Mouse (Mus musculus) heart, embryonic 11.5 days (tissue): Measurements from ENCODE around the gene Il4ra. TPM values are rescaled to one million over a fixed set of nuclear protein-coding genes. Genes with fewer than 3 reads are reported as not detected.

Experiments
- ATAC-seq: fragments of 200-750 bp; cut with Nextera tagmentation; replicated peaks from 2 replicates; pipeline ENCODE4 v1.8.0; 2017; ENCODE audit warnings: moderate library complexity; ENCODE audit not compliant: insufficient number of reproducible peaks, low FRiP score, low TSS enrichment
- H3K27ac ChIP-seq: fragments of 300-500 bp; sonication (generic); 2 replicates; pipeline ENCODE4 v1.5.1; 2014; ENCODE audit warnings: mild to moderate bottlenecking, low read depth, low read length
- H3K27me3 ChIP-seq: fragments of 300-500 bp; sonication (generic); 2 replicates; pipeline ENCODE4 v1.6.1; 2014; ENCODE audit warnings: mild to moderate bottlenecking, low read length, mixed read lengths; ENCODE audit not compliant: control insufficient read depth, insufficient read depth
- H3K36me3 ChIP-seq: fragments of 300-500 bp; sonication (generic); 2 replicates; pipeline ENCODE4 v1.6.1; 2014; ENCODE audit warnings: mild to moderate bottlenecking, low read length, moderate library complexity, mixed read lengths; ENCODE audit not compliant: control insufficient read depth, insufficient read depth
- H3K4me1 ChIP-seq: fragments of 300-500 bp; sonication (generic); 2 replicates; pipeline ENCODE4 v1.6.1; 2014; ENCODE audit warnings: low read length; ENCODE audit not compliant: control insufficient read depth, insufficient read depth
- H3K4me2 ChIP-seq: fragments of 300-500 bp; sonication (generic); 2 replicates; pipeline ENCODE4 v1.6.1; 2014; ENCODE audit warnings: mild to moderate bottlenecking, moderate library complexity
- H3K4me3 ChIP-seq: fragments of 300-500 bp; sonication (generic); 2 replicates; pipeline ENCODE4 v1.5.1; 2014; ENCODE audit warnings: low read depth, low read length
- H3K9ac ChIP-seq: fragments of 300-500 bp; sonication (generic); 2 replicates; pipeline ENCODE4 v1.6.1; 2014; ENCODE audit warnings: mild to moderate bottlenecking, low read depth, low read length, moderate library complexity
- H3K9me3 ChIP-seq: fragments of 300-500 bp; sonication (generic); replicated peaks from 2 replicates; pipeline ENCODE4 v1.6.1; 2016; ENCODE audit warnings: low read length; ENCODE audit not compliant: control insufficient read depth
- WGBS: fragments of 180-500 bp; shearing (Covaris S2); extraction: QIAGEN DNeasy Blood & Tissue Kit; methylation state at CpG from one replicate; pipeline ENCODE4 v1.1.7; 2014; ENCODE audit not compliant: insufficient replicate concordance; 5-methylcytosine and 5-hydroxymethylcytosine counted together
- polyA plus RNA-seq: library from polyadenylated mRNA; unstranded; fragments of >200 nt; fragmentation: Nextera tagmentation; extraction: Ambion mirVana; gene quantifications from 2 replicates; pipeline ENCODE4 v1.2.1, GENCODE M21; 2014

Gene Il4ra
- polyA plus RNA-seq, 1 experiment from 2014 or later = 1.6 TPM

GRCm38 (mm10) chr7:125580220-125580549 lies 28.3 kb downstream of the Il4ra start:
- no peaks in the 10 kb centered on the region for H3K9me3 ChIP-seq
- H3K4me1 ChIP-seq = peaks cover 10% of the 10 kb centered on the region
- no peak overlapping the region for H3K27ac ChIP-seq
- no peak for ATAC-seq
- no peak overlapping the region for H3K4me3 ChIP-seq
- H3K36me3 ChIP-seq = no peaks in the 10 kb centered on the region
- no peak overlapping the region for H3K4me2 ChIP-seq
- H3K27me3 ChIP-seq = no peaks in the 10 kb centered on the region
- H3K9ac ChIP-seq = no peak overlapping the region
- 95% methylated on average over 1 of the region's 1 CpGs for WGBS

GRCm38 (mm10) chr7:125580625-125581316 lies 28.9 kb downstream of the Il4ra start:
- no peak for ATAC-seq
- H3K4me2 ChIP-seq = peak overlapping the region; percentile 71
- 14% methylated on average over 16 of the region's 16 CpGs for WGBS
- H3K27me3 ChIP-seq = no peaks in the 10 kb centered on the region
- H3K9ac ChIP-seq = peak overlapping the region; percentile 52; the same call in 1 of the 2 replicates
- H3K4me3 ChIP-seq = peak overlapping the region; percentile 37
- peaks cover 10% of the 10 kb centered on the region for H3K4me1 ChIP-seq
- H3K36me3 ChIP-seq = no peaks in the 10 kb centered on the region
- H3K27ac ChIP-seq = no peak overlapping the region
- no peaks in the 10 kb centered on the region for H3K9me3 ChIP-seq

GRCm38 (mm10) chr7:125581317-125581672 lies 29.4 kb downstream of the Il4ra start:
- Histone ChIP-seq H3K27ac (no peak overlapping the region), H3K36me3 (no peaks in the 10 kb centered on the region), H3K9me3 (no peaks in the 10 kb centered on the region), H3K4me3 (peak overlapping the region; percentile 37), H3K27me3 (no peaks in the 10 kb centered on the region), H3K4me2 (peak overlapping the region; percentile 71), H3K9ac (peak overlapping the region; percentile 52; the same call in 1 of the 2 replicates), H3K4me1 (peaks cover 10% of the 10 kb centered on the region)
- WGBS = 5% methylated on average over 21 of the region's 21 CpGs
- ATAC-seq = peak; percentile 39

- Histone ChIP-seq H3K27me3 (no peaks in the 10 kb centered on the region), H3K4me2 (no peak overlapping the region), H3K27ac (no peak overlapping the region), H3K9ac (no peak overlapping the region), H3K4me3 (no peak overlapping the region), H3K9me3 (no peaks in the 10 kb centered on the region), H3K4me1 (peaks cover 4% of the 10 kb centered on the region; the same call in 1 of the 2 replicates), H3K36me3 (no peaks in the 10 kb centered on the region)
- 62% methylated on average over 6 of the region's 6 CpGs for WGBS
- no peak for ATAC-seq
Measured at GRCm38 (mm10) chr7:125583325-125584004, 31.5 kb downstream of the Il4ra start.

GRCm38 (mm10) chr7:125584005-125584369 lies 32.1 kb downstream of the Il4ra start:
- Histone ChIP-seq H3K27ac (no peak overlapping the region), H3K4me1 (peaks cover 4% of the 10 kb centered on the region; the same call in 1 of the 2 replicates), H3K36me3 (no peaks in the 10 kb centered on the region), H3K27me3 (no peaks in the 10 kb centered on the region), H3K9me3 (no peaks in the 10 kb centered on the region), H3K9ac (no peak overlapping the region), H3K4me2 (no peak overlapping the region), H3K4me3 (no peak overlapping the region)
- no peak for ATAC-seq
- WGBS = 89% methylated on average over 5 of the region's 5 CpGs

GRCm38 (mm10) chr7:125586355-125586754 lies 34.4 kb downstream of the Il4ra start:
- no peaks in the 10 kb centered on the region for H3K4me1 ChIP-seq
- no peak overlapping the region for H3K4me2 ChIP-seq
- H3K27ac ChIP-seq = no peak overlapping the region
- H3K36me3 ChIP-seq = no peaks in the 10 kb centered on the region
- no peaks in the 10 kb centered on the region for H3K9me3 ChIP-seq
- no peak overlapping the region for H3K9ac ChIP-seq
- ATAC-seq = no peak
- WGBS = 95% methylated on average over 23 of the region's 23 CpGs
- H3K27me3 ChIP-seq = no peaks in the 10 kb centered on the region
- H3K4me3 ChIP-seq = no peak overlapping the region

- no peak overlapping the region for H3K4me2 ChIP-seq
- no peak overlapping the region for H3K9ac ChIP-seq
- ATAC-seq = no peak
- no peaks in the 10 kb centered on the region for H3K4me1 ChIP-seq
- H3K27me3 ChIP-seq = no peaks in the 10 kb centered on the region
- WGBS = 70% methylated on average over 4 of the region's 4 CpGs
- no peaks in the 10 kb centered on the region for H3K36me3 ChIP-seq
- no peaks in the 10 kb centered on the region for H3K9me3 ChIP-seq
- H3K27ac ChIP-seq = no peak overlapping the region
- no peak overlapping the region for H3K4me3 ChIP-seq
Measured at GRCm38 (mm10) chr7:125588721-125589120, 36.8 kb downstream of the Il4ra start.

GRCm38 (mm10) chr7:125589896-125590295 lies 38.0 kb downstream of the Il4ra start:
- H3K4me1 ChIP-seq = no peaks in the 10 kb centered on the region
- WGBS = 76% methylated on average over 7 of the region's 7 CpGs
- no peak overlapping the region for H3K27ac ChIP-seq
- H3K4me3 ChIP-seq = no peak overlapping the region
- H3K36me3 ChIP-seq = no peaks in the 10 kb centered on the region
- no peaks in the 10 kb centered on the region for H3K27me3 ChIP-seq
- no peak for ATAC-seq
- H3K9me3 ChIP-seq = no peaks in the 10 kb centered on the region
- H3K4me2 ChIP-seq = no peak overlapping the region
- H3K9ac ChIP-seq = no peak overlapping the region

- WGBS = 76% methylated on average over 4 of the region's 4 CpGs
- H3K9me3 ChIP-seq = no peaks in the 10 kb centered on the region
- no peaks in the 10 kb centered on the region for H3K4me1 ChIP-seq
- no peak overlapping the region for H3K9ac ChIP-seq
- no peaks in the 10 kb centered on the region for H3K27me3 ChIP-seq
- no peak overlapping the region for H3K4me2 ChIP-seq
- no peaks in the 10 kb centered on the region for H3K36me3 ChIP-seq
- H3K4me3 ChIP-seq = no peak overlapping the region
- no peak for ATAC-seq
- no peak overlapping the region for H3K27ac ChIP-seq
Measured at GRCm38 (mm10) chr7:125593831-125594230, 41.9 kb downstream of the Il4ra start.
